15 mouse cellular contexts compared by ENCODE assay signal in genomic region chr11:113553605-113554004, GRCm38 (mm10).
DNase-seq lines count a peak whose midpoint lies in the region; ATAC-seq lines count a peak whose summit lies in the region.
"Had no signal": no experiment of that assay in that cellular context is flagged by ENCODE, and none has a peak within 500 bp of the region (broad histone marks: within the 10 kb centered on the region; RNA-seq: fewer than 3 reads in every experiment).

No protein-coding gene starts in this region.

- H3K9me3 ChIP-seq in hindbrain, embryonic 16.5 days (ENCODE audit: control insufficient read depth, low read length), result no peaks in the 10 kb centered on the region
- H3K9me3 ChIP-seq: heart, embryonic 12.5 days had no signal

- H3K27ac ChIP-seq in hindbrain, embryonic 16.5 days (ENCODE audit: low read depth, low read length), result peak overlapping the region; percentile 29
- H3K27ac ChIP-seq: macrophage had no signal

- DNase-seq in layer of hippocampus, adult 9-11 months, result peak; percentile 30
- DNase-seq in layer of hippocampus, postnatal 36 days, result no peak
- DNase-seq in brain, adult 2 months (ENCODE audit: low read depth, low spot score), result peak; percentile 61
- DNase-seq in brain, embryonic 18.5 days (ENCODE audit: low read depth, low spot score), result peak; percentile 43
- DNase-seq in heart, postnatal 36 days, result no peak
- no peak for DNase-seq in adrenal gland, adult (ENCODE audit: inconsistent age in 2 of 2, low spot score in 1 of 2)
- DNase-seq: cerebellum, adult 9-10 months; heart, postnatal 4 days; kidney, adult 2 months; kidney, postnatal 25 days; lung, adult 2 months; thymus, adult 2 months had no signal

- H3K9ac ChIP-seq in hindbrain, embryonic 16.5 days (ENCODE audit: low read depth, low read length), result no peak overlapping the region
- H3K9ac ChIP-seq: heart, embryonic 12.5 days had no signal

- H3K4me3 ChIP-seq in hindbrain, embryonic 16.5 days (ENCODE audit: low read length), result no peak overlapping the region
- H3K4me3 ChIP-seq: heart, embryonic 12.5 days had no signal

- no peak overlapping the region for H3K4me2 ChIP-seq in hindbrain, embryonic 16.5 days (ENCODE audit: low read length)
- H3K4me2 ChIP-seq: heart, embryonic 12.5 days had no signal

- 65% methylated on average over 13 of the region's 13 CpGs for WGBS in hindbrain, embryonic 16.5 days

- 0 out of 2 replicates have a peak, but pooled peaks have one; percentile 19 for ATAC-seq in hindbrain, embryonic 16.5 days

- intact Hi-C loops in heart, postnatal 36 days (cut with DNase I), result no loop called here

- no peaks in the 10 kb centered on the region for H3K36me3 ChIP-seq in hindbrain, embryonic 16.5 days (ENCODE audit: control insufficient read depth, insufficient read depth, low read length)
- H3K36me3 ChIP-seq: heart, embryonic 12.5 days had no signal

- H3K27me3 ChIP-seq in hindbrain, embryonic 16.5 days (replicated peaks; ENCODE audit: control insufficient read depth, insufficient read depth, low read length), result no peaks in the 10 kb centered on the region
- H3K27me3 ChIP-seq: heart, embryonic 12.5 days had no signal

- H3K4me1 ChIP-seq in hindbrain, embryonic 16.5 days (ENCODE audit: control insufficient read depth, insufficient read depth, low read depth, low read length), result peaks cover 20% of the 10 kb centered on the region
- H3K4me1 ChIP-seq: heart, embryonic 12.5 days had no signal

Comparison
In these comparisons a context has a peak if more than half of its experiments do, and no peak if none do; other contexts are left out.
1. DNase-seq: peak in layer of hippocampus, adult 9-11 months (single experiment), brain, adult 2 months (single experiment) and brain, embryonic 18.5 days (single experiment); none in layer of hippocampus, postnatal 36 days (0 of 2), heart, postnatal 36 days (0 of 2) and adrenal gland, adult (0 of 2).